Mouse (Mus musculus) E14TG2a.4 (cell line): ENCODE results near the gene Hnrnph2.

Experiments
- CTCF ChIP-seq: conservative IDR thresholded peaks from 2 replicates; pipeline ENCODE4 v1.5.1; 2014; ENCODE audit warnings: low read length
- POU5F1 ChIP-seq: IDR thresholded peaks from 2 replicates; pipeline ENCODE4 v1.6.1; 2014; ENCODE audit warnings: low read length, borderline replicate concordance

DNA sequence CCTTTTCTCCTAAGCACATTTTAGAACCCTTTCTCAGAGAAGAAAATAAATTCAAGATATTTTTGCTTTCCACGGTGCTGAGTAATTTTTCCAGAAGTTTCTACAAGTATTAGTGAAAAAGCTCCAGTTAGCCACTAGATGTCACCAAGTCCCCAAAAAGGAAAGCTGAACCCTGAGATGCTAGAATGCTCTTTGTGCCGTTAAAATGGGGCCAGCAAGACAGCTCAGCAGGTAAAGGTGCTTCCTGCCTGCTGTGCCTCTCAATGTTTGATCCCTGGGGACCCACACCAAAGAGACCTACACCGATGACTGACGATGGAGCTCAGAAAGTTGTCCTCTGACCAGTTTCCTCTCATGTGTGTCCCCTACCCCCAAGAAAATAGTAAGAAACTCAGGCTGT is 8.5 kb downstream of the Hnrnph2 start:
- TF ChIP-seq CTCF = no peak; the same call in 1 of the 2 replicates
- TF ChIP-seq POU5F1 = no peak
